Mouse (Mus musculus): ENCODE data around the gene Mxi1.
"Not testable (repeated sequence)": the region's sequence is repeated elsewhere in the genome, so short reads cannot be mapped to it uniquely, and the experiment has no call there.

The Mxi1 gene

DNA sequence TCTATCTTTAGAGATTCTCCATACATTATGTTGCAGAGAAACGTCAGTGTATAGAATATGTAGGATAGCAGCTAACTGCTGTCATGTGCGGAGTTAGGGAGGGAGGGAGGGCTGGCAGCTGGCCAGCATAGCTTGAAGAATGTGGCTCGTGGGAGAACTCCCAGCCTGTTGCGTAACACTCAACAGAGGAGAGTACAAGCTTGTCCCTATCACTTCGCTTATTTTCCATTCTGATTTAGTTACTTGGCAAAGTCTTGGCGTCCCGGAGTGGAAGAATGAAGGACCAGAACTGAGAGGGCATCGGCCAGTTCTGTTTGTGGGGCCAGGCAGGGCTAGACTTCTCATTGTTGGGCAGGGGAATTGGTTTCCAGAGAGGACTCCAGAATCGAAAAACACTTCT lies 54.6 kb downstream of the Mxi1 start:
- no peak for DNase-seq (ENCODE audit: low spot score in 2 of 2)

GRCm38 (mm10) chr19:53366057-53366775 lies 55.9 kb downstream of the Mxi1 start:
- no peak for DNase-seq (ENCODE audit: low spot score in 2 of 2)

DNA sequence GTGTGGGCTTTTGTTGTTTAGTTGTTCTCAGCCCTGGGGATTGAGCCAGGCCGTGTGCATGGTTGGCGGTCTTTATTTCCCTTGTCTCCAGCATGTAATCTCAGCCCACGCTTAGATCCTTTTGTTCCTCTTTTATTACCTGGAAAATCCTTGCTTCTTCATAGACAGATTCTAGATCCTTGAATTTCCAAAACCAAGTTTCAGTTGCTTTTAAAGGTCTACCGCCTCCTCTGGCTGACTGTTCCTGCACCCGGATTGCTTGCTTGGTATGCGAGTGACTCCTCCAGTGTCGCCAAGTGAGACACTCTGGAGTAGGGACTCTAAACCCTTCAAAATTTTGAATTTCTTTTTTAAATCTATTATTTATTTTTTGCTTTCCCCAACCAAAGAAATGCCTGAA lies 56.6 kb downstream of the Mxi1 start:
- no peak for DNase-seq (ENCODE audit: low spot score in 2 of 2)

- peak; percentile 64 to 84 for DNase-seq (ENCODE audit: low spot score in 2 of 2)
Observed at GRCm38 (mm10) chr19:53369469-53370043, 59.2 kb downstream of the Mxi1 start.

- DNase-seq (ENCODE audit: low spot score in 2 of 2) = no peak
Observed at GRCm38 (mm10) chr19:53370233-53370632, 59.9 kb downstream of the Mxi1 start.

DNA sequence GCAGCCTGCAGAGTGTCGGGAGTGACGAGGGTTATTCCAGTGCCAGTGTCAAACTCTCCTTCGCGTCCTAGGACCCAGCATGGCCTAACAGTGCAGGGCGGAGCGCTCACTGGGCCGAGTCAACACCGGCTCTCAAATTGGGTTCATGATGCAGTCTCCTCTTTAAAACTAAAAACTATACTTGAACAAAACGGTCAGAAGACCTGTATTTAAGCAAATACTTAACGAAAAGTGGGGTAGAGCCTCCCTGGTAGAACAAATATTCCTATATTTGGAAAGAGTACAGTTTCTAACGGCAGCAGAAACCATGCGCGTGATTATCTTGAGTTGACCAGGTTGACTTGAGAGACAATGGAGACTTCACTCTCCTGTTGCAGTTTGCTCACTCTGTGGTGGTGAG lies 61.3 kb downstream of the Mxi1 start, which contains the start of gene Gm10197:
Gene Gm10197 (minus strand): TSS at position 101 of the 400 bp plus-strand sequence.
- no peak for DNase-seq (ENCODE audit: low spot score in 2 of 2)

GRCm38 (mm10) chr19:53373570-53373969 lies 63.3 kb downstream of the Mxi1 start:
- no peak for DNase-seq (ENCODE audit: low spot score in 2 of 2)

GRCm38 (mm10) chr19:53375299-53375698 lies 65.0 kb downstream of the Mxi1 start:
- no peak for DNase-seq (ENCODE audit: low spot score in 2 of 2)

DNA sequence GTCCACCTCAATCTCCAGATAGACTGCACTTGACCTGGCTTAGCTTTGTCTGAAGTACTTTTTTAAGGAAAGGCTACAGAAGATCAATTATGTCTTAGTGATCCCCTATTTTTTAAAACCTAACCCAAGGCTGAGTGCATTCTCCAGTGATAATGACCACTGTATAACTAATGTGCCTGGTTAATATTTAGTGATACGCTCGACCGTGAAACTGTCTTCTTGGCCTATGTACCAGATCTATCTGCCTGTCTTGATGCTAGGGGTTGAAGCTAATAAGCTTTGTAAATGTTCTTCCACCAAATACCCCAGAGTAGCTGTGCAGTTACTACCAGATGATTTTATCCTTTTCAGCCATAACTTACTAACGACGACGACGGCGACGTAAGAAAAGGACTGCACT lies 65.5 kb downstream of the Mxi1 start:
- no peak for DNase-seq (ENCODE audit: low spot score in 2 of 2)

DNA sequence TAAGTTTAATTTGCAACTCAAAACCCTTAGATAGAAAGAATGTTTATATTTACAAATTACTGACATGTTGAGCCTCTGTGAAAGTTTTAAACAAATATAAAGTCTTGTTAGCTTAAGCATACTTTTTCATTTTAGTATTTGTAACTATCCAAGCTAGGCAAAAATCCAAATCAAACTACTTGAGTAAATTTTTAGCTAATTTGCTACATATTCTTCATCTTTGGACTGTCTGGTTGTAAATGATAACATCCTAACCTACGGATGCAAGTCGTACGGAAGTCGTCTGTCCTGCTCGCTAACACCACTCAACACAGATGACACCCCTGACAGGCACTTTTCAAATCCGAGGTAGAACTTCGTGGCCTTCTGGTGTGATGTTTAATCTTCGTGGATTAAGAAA lies 67.3 kb downstream of the Mxi1 start:
- DNase-seq (ENCODE audit: low spot score in 2 of 2) = no peak

- no peak for DNase-seq (ENCODE audit: low spot score in 2 of 2)
Observed at GRCm38 (mm10) chr19:53378421-53378820, 68.1 kb downstream of the Mxi1 start.

DNA sequence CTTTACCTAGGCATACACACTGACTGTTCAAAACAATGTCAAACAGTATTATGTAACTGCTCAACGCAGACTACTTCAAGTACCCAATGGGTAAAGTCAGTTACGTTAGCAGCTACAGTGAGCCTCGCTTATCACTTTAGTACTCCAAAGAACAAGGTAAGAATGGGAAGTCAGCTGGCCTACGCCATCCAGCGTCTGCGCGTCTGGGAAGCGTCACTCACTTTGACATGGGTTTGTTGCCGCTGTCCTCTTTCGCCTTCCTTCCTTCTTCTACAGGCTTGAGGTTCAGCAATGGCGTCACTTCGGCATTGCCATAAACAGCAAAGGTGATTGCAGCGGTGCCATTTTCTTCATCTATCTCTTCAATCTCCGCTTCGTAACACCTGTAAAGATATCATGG lies 73.0 kb downstream of the Mxi1 start:
- no peak for DNase-seq (ENCODE audit: low spot score in 2 of 2)

GRCm38 (mm10) chr19:53389417-53389816 lies 79.1 kb downstream of the Mxi1 start:
- no peak for DNase-seq (ENCODE audit: low spot score in 2 of 2)

DNA sequence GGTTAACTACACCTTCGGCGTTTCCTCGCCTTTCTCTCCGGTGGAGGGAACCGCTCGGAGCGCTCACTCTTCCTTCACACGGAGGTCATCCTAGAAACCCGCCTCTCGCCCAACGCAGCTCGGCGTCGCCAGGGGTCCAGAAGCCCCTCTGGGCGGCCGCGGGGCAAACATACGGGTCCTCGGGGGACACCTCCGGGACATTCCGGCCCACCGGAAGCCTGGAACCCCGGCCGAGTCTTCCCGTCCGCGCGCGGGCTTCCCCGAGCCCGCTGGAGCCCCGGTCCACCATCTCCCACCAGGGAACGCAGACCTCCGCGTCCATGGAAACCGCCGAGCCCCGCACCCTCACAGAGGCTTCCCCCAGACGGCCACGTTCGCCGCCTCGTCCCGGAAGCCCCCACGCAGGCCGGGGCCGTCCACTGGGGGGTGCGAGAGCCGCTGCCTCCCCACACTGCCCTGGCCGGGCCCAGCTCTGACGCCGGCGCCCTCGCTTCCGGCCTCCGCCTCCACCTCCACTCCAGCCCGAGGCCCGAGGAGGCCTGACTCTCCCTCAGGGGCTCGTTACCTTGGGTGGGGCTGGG lies 79.6 kb downstream of the Mxi1 start:
- no peak for DNase-seq (ENCODE audit: low spot score in 2 of 2)

- peak; percentile 97 to 100 for DNase-seq (ENCODE audit: low spot score in 2 of 2)
Observed at GRCm38 (mm10) chr19:53390495-53391007, 80.2 kb downstream of the Mxi1 start, which contains the start of gene Smndc1. Smndc1 (minus strand) TSS chr19:53390578.

DNA sequence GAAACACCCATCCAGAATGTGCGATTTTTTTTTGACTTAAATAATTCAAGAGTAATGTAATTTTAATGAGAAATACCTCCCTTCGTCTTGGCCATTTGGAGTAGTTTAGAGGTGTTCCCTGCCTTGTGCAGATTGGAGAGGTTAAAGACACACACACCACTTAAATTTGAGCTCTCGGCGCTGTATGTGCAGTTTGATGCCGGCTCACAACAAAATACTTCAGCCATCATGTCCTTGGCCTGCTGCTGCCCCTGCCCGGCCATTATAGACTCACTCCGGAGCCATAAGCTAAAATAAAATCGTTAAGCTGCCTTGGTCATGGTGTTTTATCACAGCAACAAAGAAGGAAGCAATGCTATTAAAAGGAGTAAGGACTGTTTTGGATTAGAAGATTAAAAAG lies 81.1 kb downstream of the Mxi1 start:
- DNase-seq (ENCODE audit: low spot score in 2 of 2) = no peak

GRCm38 (mm10) chr19:53391787-53392186 lies 81.5 kb downstream of the Mxi1 start:
- DNase-seq (ENCODE audit: low spot score in 2 of 2) = no peak

DNA sequence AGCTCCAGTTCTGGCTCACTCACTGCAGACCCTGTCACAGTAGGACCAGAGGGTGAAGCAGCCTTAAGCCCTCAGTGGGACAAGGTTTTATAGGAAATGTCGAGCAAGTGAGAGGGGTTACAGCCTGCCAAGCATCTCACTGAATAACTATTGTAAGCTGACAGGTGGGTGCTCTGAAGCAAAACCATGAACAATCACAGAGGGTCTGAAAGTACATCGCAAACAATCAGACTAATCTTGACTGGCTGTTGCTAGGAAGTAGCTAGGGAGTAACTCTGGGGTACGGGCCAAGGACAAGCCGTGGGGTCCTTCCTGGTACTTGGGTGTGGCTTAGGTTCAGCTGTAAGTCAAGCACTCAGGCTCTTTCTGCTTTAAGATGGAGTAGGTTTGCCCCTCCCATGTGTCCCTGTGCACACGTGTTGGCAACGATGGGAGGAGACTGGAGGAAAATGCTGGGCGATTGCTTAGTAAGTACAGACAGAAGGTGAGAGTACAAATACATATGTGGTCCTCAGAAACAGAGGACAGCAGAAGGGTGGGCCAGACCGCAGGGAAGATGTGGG lies 82.5 kb downstream of the Mxi1 start:
- no peak for DNase-seq (ENCODE audit: low spot score in 2 of 2)

DNA sequence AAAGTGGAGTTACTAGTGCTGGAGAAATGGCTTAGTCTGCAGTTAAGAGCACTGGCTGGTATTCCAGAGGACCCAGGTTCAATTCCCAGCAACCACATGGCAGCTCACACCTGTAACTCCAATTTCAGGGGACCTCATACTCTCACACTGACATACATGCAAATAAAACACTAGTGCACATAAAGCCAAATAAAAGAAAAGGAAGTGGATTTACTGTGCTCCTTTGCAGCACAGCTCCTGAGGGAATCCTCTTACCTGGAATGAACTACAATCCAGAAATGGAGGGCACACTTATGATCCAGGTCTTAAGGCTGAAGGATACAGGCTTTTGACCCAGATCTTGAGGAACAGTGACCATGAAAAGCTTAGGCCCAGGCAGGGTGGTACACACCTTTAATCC lies 83.3 kb downstream of the Mxi1 start:
- no peak for DNase-seq (ENCODE audit: low spot score in 2 of 2)

DNA sequence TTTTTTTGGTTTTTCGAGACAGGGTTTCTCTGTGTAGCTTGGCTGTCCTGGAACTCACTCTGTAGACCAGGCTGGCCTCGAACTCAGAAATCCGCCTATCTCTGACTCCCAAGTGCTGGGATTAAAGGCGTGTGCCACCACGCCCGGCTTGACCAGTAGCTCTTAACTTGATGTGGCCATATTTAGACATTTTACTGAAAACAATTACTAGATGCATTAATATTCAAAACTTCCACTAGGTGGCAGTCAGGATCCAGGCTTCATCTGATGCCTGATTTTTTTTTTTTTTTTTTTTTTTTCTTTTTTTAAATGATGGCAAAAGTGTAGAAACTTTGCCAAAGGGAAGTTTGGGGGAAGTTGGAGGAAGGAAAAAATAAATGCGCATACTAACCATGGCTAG lies 84.2 kb downstream of the Mxi1 start:
- DNase-seq (ENCODE audit: low spot score in 2 of 2) = peak in 1 of 2 experiments; percentile 15

DNA sequence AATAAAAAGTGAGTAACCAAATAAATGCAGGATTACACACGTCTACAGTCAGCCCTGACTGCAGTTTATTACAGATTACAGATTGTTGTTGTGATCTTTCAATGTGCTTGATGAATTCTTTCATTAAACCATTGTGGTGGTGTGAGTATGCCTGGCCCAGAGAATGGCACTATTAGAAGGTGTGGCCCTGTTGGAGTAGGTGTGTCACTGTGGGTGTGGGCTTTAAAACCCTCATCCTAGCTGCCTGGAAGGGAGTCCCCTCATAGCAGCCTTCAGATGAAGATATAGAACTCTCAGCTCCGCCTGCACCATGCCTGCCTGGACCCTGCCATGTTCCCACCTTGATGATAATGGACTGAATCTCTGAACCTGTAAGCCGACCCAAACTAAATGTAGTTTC lies 84.6 kb downstream of the Mxi1 start:
- not testable (repeated sequence) for DNase-seq (ENCODE audit: low spot score in 2 of 2)

DNA sequence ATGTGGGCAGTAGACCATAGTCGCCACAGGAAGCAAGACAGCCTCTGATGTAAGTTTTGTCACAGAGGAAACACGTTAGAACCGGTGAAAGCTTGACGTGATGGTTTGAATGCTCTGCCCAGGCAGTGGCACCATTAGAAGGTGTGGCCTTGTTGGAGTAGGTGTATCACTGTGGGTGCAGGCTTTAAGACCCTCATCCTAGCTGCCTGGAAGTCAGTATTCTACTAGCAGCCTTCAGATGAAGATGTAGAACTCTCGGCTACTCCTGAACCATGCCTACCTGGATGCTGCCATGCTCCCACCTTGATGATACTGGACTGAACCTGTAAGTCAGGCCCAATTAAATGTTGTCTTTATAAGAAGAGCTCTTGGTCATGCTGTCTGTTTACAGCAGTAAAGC lies 85.5 kb downstream of the Mxi1 start:
- DNase-seq (ENCODE audit: low spot score in 2 of 2) = not testable (repeated sequence)

All from spleen, postnatal 10 days (tissue).